Mouse (Mus musculus) spleen, adult 2 months (tissue): ENCODE data around the gene Naaladl2. TPM values are rescaled to one million over a fixed set of nuclear protein-coding genes. Genes with fewer than 3 reads are reported as not detected.

Experiments
- DNase-seq, 2 experiments: peaks; one replicate each; pipeline versions ENCODE4 v3.0.0 to v3.0.0-alpha.2; 2012 to 2021; ENCODE audit warnings: low spot score in 2 of 2, low read depth in 1 of 2
- H3K27ac ChIP-seq: fragments of 200-500 bp; 2 replicates; pipeline ENCODE4 v1.5.1; 2012; ENCODE audit warnings: low read length, inconsistent platforms; ENCODE audit not compliant: insufficient read depth
- H3K27me3 ChIP-seq: fragments of 200-500 bp; 2 replicates; pipeline ENCODE4 v1.6.1; 2012; ENCODE audit warnings: mild to moderate bottlenecking, moderate library complexity, low read length, inconsistent platforms; ENCODE audit not compliant: control insufficient read depth, insufficient read depth
- H3K36me3 ChIP-seq: fragments of 200-500 bp; 2 replicates; pipeline ENCODE4 v1.6.1; 2012; ENCODE audit warnings: mild to moderate bottlenecking, low read length, inconsistent platforms; ENCODE audit not compliant: control insufficient read depth, insufficient read depth
- H3K4me1 ChIP-seq: fragments of 200-500 bp; 2 replicates; pipeline ENCODE4 v1.6.1; 2011; ENCODE audit warnings: inconsistent platforms; ENCODE audit not compliant: control insufficient read depth, insufficient read depth, insufficient read length
- H3K4me3 ChIP-seq: fragments of 200-500 bp; 2 replicates; pipeline ENCODE4 v1.5.1; 2011; ENCODE audit warnings: mild to moderate bottlenecking, inconsistent platforms; ENCODE audit not compliant: insufficient read depth, insufficient read length; ENCODE audit errors: extremely low read depth
- CTCF ChIP-seq: fragments of 200-500 bp; IDR thresholded peaks from 2 replicates; pipeline ENCODE4 v1.5.1; 2011; ENCODE audit warnings: mild to moderate bottlenecking, inconsistent platforms; ENCODE audit not compliant: insufficient read depth, insufficient read length, insufficient replicate concordance; ENCODE audit errors: extremely low read depth
- POLR2A ChIP-seq: fragments of 200-500 bp; IDR thresholded peaks from 2 replicates; pipeline ENCODE4 v1.6.1; 2011; ENCODE audit warnings: low read depth, low read length, inconsistent platforms
- WGBS: fragments of 180-500 bp; shearing (Covaris S2); methylation state at CpG from one replicate; pipeline ENCODE4 v1.1.7; 2018; 5-methylcytosine and 5-hydroxymethylcytosine counted together
- polyA plus RNA-seq: library from polyadenylated mRNA; depleted of rRNA; stranded (reverse); fragments of >200 nt; gene quantifications from 2 replicates; pipeline ENCODE4 v1.2.3, GENCODE M21; 2012

The Naaladl2 gene
- polyA plus RNA-seq, 1 experiment: not detected

GRCm38 (mm10) chr3:24514918-24515317 lies 629.1 kb downstream of the Naaladl2 start:
- H3K4me1 ChIP-seq: no peaks in the 10 kb centered on the region
- TF ChIP-seq CTCF (no peak), POLR2A (no peak)

GRCm38 (mm10) chr3:24486456-24487112 lies 657.5 kb downstream of the Naaladl2 start:
- H3K4me3 ChIP-seq: no peak overlapping the region
- DNase-seq: no peak
- H3K27me3 ChIP-seq: no peaks in the 10 kb centered on the region
- WGBS: 63% methylated on average over 4 of the region's 4 CpGs
- no peak overlapping the region for H3K27ac ChIP-seq
- no peaks in the 10 kb centered on the region for H3K36me3 ChIP-seq
- no peaks in the 10 kb centered on the region for H3K4me1 ChIP-seq
- TF ChIP-seq POLR2A: no peak
- no peak for TF ChIP-seq CTCF

More at GRCm38 (mm10) chr3:24514918-24515317, 629.1 kb downstream of the Naaladl2 start:
- Histone ChIP-seq H3K27ac (no peak overlapping the region), H3K36me3 (no peaks in the 10 kb centered on the region), H3K27me3 (no peaks in the 10 kb centered on the region), H3K4me3 (no peak overlapping the region)
- 31% methylated on average over 1 of the region's 1 CpGs for WGBS
- no peak for DNase-seq

DNA sequence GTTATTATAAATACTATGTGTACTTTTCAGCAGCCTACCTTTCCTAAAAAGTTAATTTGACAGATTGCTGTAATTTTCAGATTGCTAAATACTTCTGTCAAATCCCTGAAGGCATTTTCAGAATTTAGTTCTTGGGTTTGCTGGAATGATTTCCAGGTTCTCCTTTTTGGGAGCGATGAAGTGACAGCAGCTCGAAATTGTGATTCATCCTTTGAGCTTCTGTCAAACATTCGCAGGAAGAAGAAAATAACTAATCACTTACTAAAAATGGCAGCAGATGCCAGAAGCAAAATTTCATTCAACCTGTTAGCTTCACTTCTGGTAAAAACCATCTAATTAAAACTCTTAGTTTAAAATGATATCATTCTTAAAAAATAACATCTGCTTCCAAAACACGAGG lies 680.1 kb downstream of the Naaladl2 start:
- TF ChIP-seq CTCF (no peak), POLR2A (no peak)
- 88% methylated on average over 4 of the region's 4 CpGs for WGBS

GRCm38 (mm10) chr3:24440621-24441020 lies 703.4 kb downstream of the Naaladl2 start:
- no peak for DNase-seq
- WGBS: 92% methylated on average over 6 of the region's 6 CpGs

More for the DNA sequence above, 680.1 kb downstream of the Naaladl2 start:
- H3K4me3 ChIP-seq: no peak overlapping the region
- no peak for DNase-seq
- no peaks in the 10 kb centered on the region for H3K36me3 ChIP-seq
- no peaks in the 10 kb centered on the region for H3K27me3 ChIP-seq
- no peaks in the 10 kb centered on the region for H3K4me1 ChIP-seq
- H3K27ac ChIP-seq: no peak overlapping the region

DNA sequence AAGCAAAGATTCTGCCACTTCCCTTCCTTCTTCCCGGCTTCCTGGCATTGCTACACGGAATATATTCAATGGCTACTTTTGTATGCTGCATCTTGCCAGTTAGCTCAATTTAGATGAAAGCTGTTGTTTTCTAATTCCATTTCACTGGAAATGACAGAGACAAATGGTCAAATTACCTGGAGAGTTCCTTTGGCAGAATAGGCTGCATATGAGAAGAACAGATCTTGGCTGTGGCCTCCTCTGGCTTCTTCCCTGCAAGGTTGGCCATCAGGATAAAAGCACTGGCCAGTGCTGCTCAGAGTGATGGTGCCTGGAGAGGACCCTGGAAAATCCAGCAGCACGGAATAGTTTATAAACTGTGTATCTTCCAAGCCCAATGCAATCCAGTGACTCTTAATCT lies 711.3 kb downstream of the Naaladl2 start:
- Histone ChIP-seq H3K27me3 (no peaks in the 10 kb centered on the region), H3K4me3 (no peak overlapping the region), H3K36me3 (no peaks in the 10 kb centered on the region), H3K27ac (no peak overlapping the region), H3K4me1 (no peaks in the 10 kb centered on the region)
- no peak for DNase-seq
- 83% methylated on average over 3 of the region's 3 CpGs for WGBS
- TF ChIP-seq CTCF: no peak
- TF ChIP-seq POLR2A: no peak

More at GRCm38 (mm10) chr3:24440621-24441020, 703.4 kb downstream of the Naaladl2 start:
- TF ChIP-seq CTCF (no peak), POLR2A (no peak)
- Histone ChIP-seq H3K4me3 (no peak overlapping the region), H3K27ac (no peak overlapping the region), H3K36me3 (no peaks in the 10 kb centered on the region), H3K4me1 (no peaks in the 10 kb centered on the region), H3K27me3 (no peaks in the 10 kb centered on the region)

DNA sequence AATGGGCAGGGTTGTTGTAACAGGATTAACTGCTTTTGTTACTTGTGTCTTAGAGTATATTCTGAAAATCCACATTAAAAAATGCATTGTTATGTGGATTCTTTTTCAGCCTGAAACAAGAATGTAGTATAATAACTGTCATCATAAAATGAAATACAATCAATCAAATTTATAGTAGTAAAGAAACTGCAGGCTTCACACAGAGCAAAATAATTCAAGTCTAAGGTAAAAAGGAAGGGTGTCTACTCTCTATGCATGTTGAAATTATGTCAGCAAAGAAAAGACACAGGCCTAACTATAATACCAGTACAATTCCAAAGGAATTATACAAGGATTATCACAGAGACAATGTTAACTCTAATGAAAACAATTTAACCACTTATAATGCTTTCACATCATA lies 752.3 kb downstream of the Naaladl2 start:
- Histone ChIP-seq H3K27me3 (no peaks in the 10 kb centered on the region), H3K4me1 (no peaks in the 10 kb centered on the region), H3K27ac (no peak overlapping the region), H3K36me3 (no peaks in the 10 kb centered on the region), H3K4me3 (no peak overlapping the region)
- TF ChIP-seq POLR2A (no peak), CTCF (no peak)
- DNase-seq: no peak

DNA sequence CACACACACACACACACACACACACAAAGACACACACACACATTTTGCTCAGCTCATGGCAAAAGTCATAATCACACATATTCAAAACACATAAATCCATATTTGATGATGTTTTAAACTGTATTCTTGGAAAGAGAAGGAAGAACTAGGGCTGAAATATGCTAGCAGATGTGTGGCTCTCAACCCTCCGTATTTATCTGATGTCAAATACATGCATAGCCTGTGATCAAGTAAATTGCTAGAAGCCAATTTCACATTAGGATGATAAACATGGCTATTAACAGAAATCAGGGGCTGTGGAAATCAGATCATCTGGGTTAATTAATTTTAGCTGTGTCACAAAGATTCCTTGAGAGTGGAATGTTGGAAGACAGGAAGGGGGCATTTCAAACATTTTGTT lies 752.8 kb downstream of the Naaladl2 start:
- no peak overlapping the region for H3K4me3 ChIP-seq
- H3K36me3 ChIP-seq: no peaks in the 10 kb centered on the region
- TF ChIP-seq POLR2A: no peak
- H3K4me1 ChIP-seq: no peaks in the 10 kb centered on the region
- no peak for DNase-seq
- H3K27me3 ChIP-seq: no peaks in the 10 kb centered on the region
- H3K27ac ChIP-seq: no peak overlapping the region
- WGBS: 75% methylated on average over 1 of the region's 1 CpGs
